Mouse (Mus musculus): ENCODE data around the gene Tprg.

Tprg gene

GRCm38 (mm10) chr16:25422997-25423396 is 136.4 kb downstream of the Tprg start:
- in situ Hi-C loops (cut with MboI, MseI): no loop called here

GRCm38 (mm10) chr16:25424001-25424400 is 137.4 kb downstream of the Tprg start:
- in situ Hi-C loops (cut with MboI, MseI): no loop called here

- in situ Hi-C loops (cut with MboI, MseI): no loop called here
Observed at GRCm38 (mm10) chr16:25424915-25425314, 138.3 kb downstream of the Tprg start.

- in situ Hi-C loops (cut with MboI, MseI): no loop called here
Observed at GRCm38 (mm10) chr16:25425376-25425775, 138.8 kb downstream of the Tprg start.

GRCm38 (mm10) chr16:25426261-25426660 is 139.6 kb downstream of the Tprg start:
- in situ Hi-C loops (cut with MboI, MseI): no loop called here

- in situ Hi-C loops (cut with MboI, MseI): no loop called here
Observed at GRCm38 (mm10) chr16:25440039-25440438, 153.4 kb downstream of the Tprg start.

- in situ Hi-C loops (cut with MboI, MseI): no loop called here
Observed at GRCm38 (mm10) chr16:25445580-25445979, 159.0 kb downstream of the Tprg start.

- in situ Hi-C loops (cut with MboI, MseI): loop anchor here (10.0 kb wide), 1 partner anchor 653 kb away; the partner anchor contains the start of gene P3h2
Observed at GRCm38 (mm10) chr16:25451511-25451910, 164.9 kb downstream of the Tprg start.

GRCm38 (mm10) chr16:25464732-25465131 is 178.1 kb downstream of the Tprg start:
- in situ Hi-C loops (cut with MboI, MseI): loop anchor here (10.0 kb wide), 1 partner anchor 60 kb away; no protein-coding TSS in a partner anchor

- in situ Hi-C loops (cut with MboI, MseI): loop anchor here (10.0 kb wide), 1 partner anchor 59 kb away; no protein-coding TSS in a partner anchor
Observed at GRCm38 (mm10) chr16:25465435-25466139, 179.0 kb downstream of the Tprg start.

GRCm38 (mm10) chr16:25468040-25468439 is 181.4 kb downstream of the Tprg start:
- in situ Hi-C loops (cut with MboI, MseI): loop anchor here (10.0 kb wide), 1 partner anchor 57 kb away; no protein-coding TSS in a partner anchor

- in situ Hi-C loops (cut with MboI, MseI): loop anchor here (10.0 kb wide), 1 partner anchor 56 kb away; no protein-coding TSS in a partner anchor
Observed at GRCm38 (mm10) chr16:25468662-25469061, 182.0 kb downstream of the Tprg start.

All from T-helper 1 cell (primary cell).